Mouse (Mus musculus) cerebellum, adult 9-11 months (tissue): ENCODE measurements around the gene Fiz1.

Source experiments
- DNase-seq: peaks from one replicate; pipeline ENCODE4 v3.0.0; 2022

The Fiz1 gene

GRCm38 (mm10) chr7:4996934-4997333, 17.6 kb downstream of the Fiz1 start:
- no peak for DNase-seq

DNA sequence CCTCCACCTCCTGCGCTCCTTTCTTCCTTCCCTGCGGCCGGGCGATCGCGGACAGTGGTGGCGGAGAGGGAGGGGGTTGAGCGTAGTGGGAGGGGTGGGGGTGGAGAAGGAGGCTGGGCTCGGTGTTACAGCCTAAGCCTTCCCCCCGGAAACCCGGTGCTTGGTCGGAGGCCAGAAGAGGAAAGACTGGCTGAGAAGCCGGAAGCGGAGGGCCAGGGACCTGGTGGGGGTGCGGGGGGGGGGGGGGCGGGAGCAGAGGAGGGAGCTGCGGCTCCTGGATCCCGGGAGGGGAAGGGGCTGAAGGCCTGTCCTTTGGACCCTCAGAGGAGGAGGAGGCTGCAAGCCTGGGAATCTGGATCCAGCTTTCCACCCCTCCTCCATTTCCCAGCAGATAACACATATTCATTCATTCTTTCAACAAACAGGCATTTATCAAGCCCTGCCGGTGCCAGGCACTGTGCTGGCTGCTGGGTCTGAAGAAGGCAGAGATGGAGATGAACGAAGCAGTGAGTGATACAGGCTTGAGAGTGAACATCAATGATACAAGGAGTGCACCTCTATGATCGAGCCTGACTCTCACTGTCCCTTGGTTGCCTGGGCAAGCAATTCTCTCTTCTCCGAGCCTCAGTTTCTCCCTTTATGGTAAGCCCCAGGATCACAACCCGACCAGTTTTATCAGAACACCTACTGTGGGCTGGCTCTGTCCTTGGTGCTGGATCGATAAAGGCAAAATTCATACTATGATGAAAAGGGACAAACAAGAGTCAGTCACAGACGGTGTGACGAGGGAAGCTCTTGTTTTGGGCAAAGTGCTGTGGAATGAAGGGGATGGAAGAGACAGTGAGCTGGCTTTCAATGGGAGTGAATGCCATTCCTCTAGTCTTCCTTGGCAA, 18.2 kb downstream of the Fiz1 start, which contains the start of gene Zfp579:
Gene Zfp579, minus strand, starts transcription at position 156 of the 893 bp plus-strand sequence.
- peak; percentile 94 for DNase-seq

GRCm38 (mm10) chr7:4995268-4996002, 19.1 kb downstream of the Fiz1 start:
- no peak for DNase-seq

- peak; percentile 68 for DNase-seq
These were observed 20.3 kb downstream of the Fiz1 start for GRCm38 (mm10) chr7:4993999-4994788.

DNA sequence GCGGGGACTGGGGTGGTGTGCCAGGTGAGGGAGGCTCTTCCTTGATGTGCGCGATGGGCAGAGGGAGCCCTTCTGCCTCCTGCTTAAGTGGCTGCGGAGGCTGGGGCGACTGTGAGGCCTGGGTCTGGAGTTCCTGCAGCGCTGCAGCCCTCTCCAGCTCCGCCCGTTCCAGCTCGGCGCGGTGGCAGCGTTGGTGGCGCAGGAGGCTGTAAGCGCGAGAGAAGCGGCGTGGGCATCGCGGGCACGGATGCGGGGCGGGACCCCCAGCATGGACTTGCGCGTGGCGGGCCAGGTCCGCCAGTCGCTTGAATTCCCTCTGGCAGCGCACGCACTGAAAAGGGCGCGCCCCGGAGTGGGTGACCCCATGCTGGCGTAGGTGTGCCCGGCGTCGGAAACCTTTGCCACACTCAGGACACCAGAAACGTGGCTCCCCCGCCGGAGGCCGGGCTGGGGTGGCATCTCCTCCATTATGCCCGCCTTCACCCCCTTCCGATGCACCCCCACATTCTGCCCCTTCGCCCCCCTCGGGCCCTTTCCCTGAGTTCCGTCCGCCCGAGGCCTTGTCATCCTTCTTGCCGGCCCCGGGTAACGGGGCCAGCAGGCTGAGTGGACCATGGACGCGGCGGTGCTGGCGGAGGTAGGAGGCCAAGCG, 21.0 kb downstream of the Fiz1 start:
- DNase-seq, result peak; percentile 60

- no peak for DNase-seq
These were observed 26.2 kb downstream of the Fiz1 start for GRCm38 (mm10) chr7:4988250-4988649.

DNA sequence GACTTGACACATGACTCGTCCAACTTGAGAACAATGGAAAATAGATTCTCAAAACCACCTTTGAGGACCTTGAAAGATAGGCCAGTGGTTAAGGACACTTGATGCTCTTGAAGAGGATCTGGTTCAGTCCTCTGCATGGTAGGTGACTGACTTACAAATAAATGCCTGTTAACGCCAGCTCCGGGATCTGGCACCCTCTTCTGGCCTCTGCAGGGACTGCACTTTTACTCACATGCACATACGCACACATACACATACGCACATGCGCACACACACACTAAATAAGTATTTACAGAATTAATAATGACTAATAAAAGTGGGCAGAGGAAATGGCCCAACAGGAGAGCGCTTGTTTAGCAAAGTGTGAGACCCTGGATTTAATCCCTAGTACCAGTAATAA, 37.7 kb downstream of the Fiz1 start:
- DNase-seq, result no peak

- DNase-seq, result no peak
These were observed 39.0 kb downstream of the Fiz1 start for GRCm38 (mm10) chr7:4975455-4975854.

DNA sequence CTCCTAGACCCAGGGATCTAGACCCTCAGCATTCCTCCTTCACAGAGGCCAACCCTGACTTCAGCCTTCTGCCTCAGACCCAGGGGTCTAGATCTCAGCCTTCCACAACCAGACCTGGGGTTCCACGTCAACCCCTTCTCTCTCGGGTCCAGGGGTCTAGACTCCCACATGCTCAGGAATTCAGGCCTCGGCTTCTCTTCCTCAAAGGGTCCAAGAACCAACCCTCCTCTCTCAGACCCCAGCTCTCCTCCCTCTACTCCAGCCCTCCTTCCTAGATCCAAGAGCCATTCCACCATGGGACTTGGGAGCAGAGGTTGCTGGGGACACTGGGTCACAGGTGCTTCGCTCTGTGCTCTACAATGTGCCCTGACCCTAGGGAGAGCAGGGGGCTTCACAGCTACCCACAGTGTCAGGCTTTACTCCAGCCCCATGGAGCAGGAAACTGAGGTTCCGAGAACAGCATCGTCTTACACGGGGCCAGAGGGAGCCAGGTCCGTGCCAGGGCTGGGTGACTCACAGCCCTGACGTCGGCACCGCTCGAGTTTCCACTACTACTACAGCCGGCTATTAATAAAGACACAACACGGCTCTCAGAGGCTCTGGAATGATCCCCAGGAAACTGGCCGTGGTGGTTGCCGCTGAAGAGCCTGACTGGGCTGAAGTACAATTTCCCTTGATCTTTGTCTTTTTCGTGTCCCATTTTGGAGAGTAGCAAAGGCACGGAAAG, 42.0 kb downstream of the Fiz1 start:
- no peak for DNase-seq

- no peak for DNase-seq
These were observed 42.8 kb downstream of the Fiz1 start for GRCm38 (mm10) chr7:4971710-4972109.

GRCm38 (mm10) chr7:4971068-4971467, 43.4 kb downstream of the Fiz1 start, which contains the start of gene Sbk3:
Sbk3 (minus strand) TSS chr7:4971168.
- DNase-seq, result no peak

DNA sequence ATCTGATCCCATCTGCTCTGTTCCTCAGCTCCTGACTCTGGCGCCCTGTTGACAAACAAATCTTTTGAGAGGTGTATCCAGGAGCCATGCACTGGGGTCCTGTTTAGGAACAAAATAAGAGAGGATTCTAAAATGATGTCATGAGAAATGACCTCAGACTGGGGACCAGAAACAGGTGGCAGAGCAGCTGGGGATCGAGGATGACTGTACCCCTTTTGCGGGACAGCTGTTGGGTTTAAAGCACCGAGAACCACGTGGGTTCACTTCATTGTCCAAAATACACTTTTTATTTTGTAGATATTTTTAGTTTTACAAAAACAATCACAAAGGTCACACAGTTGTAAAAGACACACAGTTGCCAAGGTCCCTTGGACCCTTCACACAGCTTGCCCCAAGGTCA, 49.5 kb downstream of the Fiz1 start:
- DNase-seq, result no peak

GRCm38 (mm10) chr7:4964272-4964671, 50.2 kb downstream of the Fiz1 start, which contains the start of gene Sbk2:
Sbk2 (minus strand) TSS chr7:4964406.
- peak; percentile 45 for DNase-seq

- DNase-seq, result no peak
These were observed 51.0 kb downstream of the Fiz1 start for GRCm38 (mm10) chr7:4963527-4963926.

DNA sequence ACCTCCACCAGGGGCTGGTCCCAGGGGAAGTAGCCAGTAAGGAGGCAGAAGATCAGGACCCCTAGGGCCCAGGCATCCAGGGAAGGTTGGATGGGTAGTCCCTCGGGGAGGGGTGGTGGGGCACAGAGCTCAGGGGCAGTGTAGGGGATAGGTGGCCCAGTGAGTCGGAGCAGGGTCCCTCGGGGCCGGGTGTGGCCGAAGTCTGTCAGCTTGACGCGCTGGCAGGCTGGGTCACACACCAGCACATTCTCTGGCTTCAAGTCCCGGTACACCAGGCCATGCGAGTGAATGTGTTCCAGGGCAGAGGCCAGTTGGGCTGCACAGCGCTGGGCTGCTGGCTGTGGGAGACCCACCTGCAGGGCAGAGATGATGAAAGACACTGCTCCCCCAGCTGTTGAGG, 57.1 kb downstream of the Fiz1 start:
- no peak for DNase-seq
